Mouse (Mus musculus) right cerebral cortex, adult 2 months (tissue): ENCODE measurements around the gene Manba.
"Not testable (repeated sequence)": the region's sequence is repeated elsewhere in the genome, so short reads cannot be mapped to it uniquely, and the experiment has no call there.

ENCODE experiments used
- DNase-seq, 2 experiments: peaks; one replicate each; pipeline ENCODE4 v3.0.0; 2021 to 2022; ENCODE audit warnings: low spot score in 2 of 2

Gene Manba

DNA sequence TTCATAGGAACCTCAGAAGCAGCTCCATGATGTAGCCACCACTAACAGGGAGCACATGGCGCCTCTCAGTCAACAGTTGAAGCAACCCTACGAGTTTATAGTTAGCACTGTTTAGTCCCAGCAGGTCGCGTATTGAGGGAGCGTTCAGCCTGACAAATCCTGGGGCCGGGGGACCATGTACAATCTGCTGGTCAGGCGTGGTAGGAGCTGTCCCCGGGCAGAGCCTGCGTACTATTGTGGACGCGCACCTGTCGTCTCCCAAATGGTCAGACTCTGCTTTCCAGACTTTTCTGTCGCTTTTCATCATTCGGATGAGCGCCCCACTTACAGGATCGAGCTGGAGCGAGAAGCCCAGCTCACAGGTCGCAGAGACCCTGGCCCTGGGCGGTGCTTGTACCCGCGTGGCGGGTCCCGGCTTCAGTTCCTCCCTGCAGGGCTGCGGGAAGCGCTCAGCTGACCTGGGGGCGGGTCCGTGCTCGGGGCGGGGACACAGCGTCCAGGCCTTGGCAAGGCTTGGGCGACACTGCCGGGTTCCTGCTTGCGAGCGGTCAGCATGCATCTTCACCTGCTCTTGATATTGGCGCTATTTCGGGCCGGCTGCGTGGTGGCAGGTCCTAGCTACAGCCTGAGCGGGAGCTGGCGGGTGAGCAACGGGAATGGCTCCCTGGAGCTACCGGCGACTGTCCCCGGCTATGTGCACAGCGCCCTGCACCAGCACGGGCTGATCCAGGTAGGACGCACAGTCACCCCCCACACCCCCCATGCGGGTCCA lies at the start of gene Manba:
TSS of gene Manba (plus strand) at position 484 of the 772 bp plus-strand sequence.
- DNase-seq: peak; percentile 51 to 66

DNA sequence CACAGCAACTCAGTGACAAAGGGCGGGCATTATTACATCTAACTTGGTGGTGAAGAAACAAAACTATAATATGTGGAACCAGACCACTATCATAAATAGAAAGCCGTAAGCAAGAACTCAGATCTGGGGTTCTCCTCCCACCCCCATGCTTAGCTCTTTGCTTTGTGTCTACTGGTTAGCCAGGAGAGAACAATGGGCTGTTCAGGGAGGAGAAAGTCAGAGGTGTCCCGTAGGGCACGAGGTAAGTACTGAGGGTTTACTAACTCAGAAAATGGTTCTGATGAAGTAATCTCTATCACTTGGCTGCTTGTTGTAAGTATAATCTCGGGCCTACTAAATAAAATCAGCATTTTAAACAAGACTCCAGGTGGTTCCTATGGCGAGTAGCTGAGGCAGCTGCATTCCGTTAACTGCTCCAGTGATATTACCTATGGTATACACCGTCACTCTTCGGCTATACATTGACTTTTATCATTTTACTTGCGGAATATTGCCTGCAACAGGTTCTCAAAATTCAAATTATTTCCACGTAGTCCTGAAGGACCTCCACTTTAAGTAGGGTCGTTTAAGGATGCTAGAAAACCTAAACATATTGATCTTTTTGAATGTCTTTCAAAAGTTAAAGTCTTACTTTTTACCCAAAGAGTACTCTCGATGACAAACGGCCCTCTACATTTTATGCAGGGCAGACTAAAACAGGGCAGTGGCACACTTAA lies 48.4 kb upstream of the Manba start:
- DNase-seq: no peak

DNA sequence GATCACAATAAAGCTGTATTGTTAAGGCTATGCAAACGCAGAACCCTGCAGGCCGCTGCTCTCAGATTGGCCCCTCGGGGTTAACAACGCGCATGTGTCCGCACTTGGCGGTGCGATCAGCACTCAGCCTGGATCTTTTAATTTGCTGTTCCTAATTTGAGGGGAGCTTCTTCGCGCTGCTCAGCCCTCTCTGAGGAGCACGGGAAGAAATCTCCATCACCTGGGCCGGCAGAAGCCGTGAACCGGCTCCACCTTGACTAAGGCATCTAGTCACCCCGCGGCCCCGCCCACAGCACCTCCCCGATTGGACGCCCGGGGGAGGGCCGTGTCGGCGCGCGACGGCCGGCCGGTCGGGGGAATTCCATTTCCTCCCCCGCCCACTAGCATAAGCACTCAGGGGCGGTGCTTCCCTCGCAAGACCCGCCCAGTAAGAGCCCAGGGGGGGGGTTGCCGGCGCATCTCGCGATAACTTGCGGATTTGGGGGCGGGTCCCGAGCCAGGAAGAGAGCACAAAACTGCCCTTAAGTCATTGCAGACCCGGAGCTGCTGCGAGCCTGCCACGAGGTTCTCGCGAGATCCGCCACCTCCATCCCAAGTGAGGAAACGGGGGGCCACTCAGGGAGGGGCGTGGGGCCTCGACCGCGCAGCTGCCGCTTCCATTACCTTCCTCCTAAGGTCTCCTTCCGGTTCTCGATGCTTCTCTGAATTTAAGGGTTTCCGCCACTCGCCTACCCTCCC lies 47.5 kb upstream of the Manba start, which contains the start of gene Ube2d3:
TSS of gene Ube2d3 (plus strand) at position 392 of the 738 bp plus-strand sequence.
- DNase-seq: peak; percentile 98 to 99

DNA sequence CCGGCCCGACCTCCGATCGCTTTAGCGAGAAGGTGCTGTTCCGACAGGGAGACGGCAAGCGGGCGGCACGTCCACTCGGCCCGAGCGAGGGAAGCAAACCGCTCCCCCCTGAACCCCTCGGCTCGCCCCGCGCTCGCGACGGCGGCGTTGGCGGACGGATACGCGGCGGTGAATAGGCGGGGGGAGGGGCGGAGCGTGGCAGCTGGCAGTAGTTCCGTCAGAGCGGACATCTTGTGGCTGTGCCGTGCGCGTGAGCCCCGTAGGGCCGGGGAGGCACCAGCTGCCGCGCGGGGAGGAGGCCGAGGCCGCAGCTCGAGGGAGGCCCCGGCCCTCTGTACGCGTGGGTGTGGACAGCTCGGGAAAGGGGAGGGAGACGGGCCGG lies 46.9 kb upstream of the Manba start:
- DNase-seq: peak; percentile 92 to 94

DNA sequence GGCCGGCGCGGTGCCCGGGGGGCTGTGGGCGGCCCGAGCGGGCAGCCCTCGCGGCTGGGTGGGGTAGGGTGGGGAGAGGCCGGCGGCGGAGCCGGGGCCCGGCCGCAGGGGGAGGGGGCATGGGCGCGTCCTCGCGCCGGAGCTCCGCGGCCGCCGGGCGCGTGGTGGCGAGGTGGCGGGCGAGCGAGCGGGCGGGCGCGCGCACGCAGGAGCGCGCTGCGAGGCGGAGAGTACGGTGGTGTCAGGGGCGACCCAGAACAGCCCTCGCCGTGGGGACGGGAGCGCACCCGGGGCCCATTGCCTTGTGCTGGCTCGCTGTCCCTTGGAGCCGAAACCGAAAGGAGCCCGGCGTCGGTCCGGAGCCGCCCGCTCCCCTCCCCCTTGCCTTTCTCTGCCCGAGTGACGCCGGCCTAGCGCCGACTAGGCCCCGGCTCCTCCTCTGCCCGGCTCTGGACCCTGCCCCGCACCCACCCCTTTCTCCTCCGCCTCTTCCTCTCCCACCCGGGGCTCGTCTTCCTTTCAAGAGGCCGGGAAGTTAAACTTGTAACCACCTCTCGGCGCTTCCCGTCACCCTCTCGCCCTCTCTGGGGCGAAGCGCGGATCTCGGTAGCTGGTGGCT lies 46.4 kb upstream of the Manba start:
- peak; percentile 62 to 72 for DNase-seq

DNA sequence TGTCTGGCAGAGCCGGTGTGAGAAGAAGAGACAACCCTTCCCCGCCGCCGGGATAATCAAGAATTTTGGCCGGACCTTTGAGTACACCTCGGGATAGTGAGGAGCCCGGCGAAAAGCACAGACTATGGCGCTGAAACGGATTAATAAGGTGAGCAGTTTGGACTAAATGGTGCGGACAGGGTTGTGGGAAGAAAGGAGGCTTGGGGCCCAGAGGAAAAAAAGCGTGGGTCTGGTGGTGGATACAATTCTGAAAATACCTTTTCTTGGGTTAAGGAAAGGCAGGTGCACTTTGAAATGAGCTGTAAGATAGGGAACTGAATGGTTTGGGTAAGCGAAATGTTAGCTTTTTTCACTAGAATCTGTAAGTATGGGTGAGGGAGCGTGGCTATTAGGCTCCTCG lies 45.8 kb upstream of the Manba start:
- no peak for DNase-seq

DNA sequence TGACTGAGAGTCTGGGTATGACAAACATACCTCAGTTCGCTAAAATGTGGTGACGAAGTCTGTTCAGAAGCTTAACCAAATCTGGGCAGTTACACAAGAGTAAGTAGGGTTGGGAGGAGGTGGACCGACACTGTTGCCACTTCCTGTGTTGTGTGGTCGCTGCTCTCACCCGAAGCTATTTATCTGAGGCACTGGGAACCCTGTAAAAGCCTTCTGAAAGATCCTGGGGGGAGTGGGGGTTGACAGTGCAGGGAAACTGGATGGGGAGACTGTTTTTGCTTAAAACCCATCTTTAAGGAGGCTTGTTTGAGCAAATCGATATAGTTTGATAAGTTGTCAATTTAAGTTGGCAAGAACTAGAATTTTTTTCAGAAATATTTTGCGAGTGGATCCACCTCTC lies 45.2 kb upstream of the Manba start:
- peak in 1 of 2 experiments; percentile 14 for DNase-seq

DNA sequence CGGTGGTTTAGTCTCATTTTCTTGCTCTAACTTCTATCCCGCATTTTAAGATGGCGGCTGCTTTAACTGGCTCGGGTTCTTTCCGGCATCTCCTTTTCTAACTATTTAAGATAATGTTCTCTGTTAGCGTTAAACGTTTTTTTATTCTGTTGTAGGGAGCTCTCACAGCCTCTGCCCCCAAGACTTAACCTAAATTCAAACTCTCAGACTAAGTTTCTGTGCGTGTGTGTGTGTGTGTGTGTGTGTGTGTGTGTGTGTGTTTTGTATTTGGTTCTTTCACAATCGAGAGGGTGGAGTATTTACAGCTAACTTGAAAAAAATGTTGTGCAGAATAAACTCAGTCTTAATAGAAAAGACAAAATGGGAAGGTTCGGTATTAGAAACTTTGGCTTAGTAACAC lies 44.8 kb upstream of the Manba start:
- no peak for DNase-seq

DNA sequence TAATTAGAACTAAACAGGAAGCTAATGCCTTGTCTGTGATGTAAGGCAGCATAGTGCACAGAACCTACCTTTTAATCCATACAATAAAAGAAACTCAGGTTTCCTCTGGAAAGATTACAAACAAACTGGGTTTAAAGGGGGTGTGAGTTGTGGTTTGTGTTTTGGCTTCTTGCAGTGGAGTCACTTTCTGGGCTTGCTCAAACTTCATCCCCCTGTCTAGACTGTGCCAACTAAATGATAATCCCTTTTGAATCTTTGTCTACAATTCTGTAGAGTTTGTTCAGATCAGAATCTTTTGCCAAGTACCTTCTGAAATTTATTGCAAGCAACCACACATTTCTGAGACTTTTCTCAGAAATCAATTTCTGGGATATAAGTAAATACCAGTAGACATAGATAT lies 40.5 kb upstream of the Manba start:
- no peak for DNase-seq

DNA sequence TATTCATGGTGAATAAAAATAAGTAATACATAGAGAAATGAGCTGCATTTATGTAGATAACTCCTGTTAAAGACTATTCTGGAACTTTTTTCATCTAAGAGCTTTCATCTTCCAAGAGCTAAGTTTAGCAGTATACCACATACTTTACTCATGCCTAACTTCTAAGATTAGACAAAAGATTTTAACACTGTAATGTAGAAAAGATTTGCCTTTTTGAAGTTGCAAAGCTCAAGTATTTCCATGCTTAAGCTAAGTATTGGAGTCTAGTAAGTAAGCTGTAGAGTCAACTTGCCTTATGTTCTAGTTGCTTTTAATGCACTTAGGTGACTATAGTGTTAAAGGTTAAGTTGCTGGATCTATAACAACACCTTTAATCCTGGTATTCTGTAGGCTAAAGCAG lies 26.4 kb upstream of the Manba start:
- DNase-seq: no peak

DNA sequence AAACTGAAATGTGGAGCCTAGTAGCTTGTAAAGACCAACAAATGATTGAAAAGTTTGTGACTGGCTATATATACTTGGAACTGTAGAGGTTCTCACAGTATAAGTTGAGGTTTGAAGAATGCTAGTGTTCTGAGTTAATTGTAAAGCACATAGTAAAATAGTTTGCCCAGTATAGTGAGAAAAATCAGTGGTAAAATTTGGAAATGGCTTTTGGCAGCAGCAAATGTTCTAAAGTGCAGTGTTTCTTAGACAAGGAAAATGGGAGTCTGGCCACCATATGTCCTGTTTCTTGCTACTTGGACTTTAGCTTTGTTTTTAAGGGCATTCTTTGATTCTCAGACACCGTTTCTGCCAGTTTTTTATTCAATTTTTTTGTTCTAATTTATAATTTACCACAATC lies 17.0 kb upstream of the Manba start:
- no peak for DNase-seq

DNA sequence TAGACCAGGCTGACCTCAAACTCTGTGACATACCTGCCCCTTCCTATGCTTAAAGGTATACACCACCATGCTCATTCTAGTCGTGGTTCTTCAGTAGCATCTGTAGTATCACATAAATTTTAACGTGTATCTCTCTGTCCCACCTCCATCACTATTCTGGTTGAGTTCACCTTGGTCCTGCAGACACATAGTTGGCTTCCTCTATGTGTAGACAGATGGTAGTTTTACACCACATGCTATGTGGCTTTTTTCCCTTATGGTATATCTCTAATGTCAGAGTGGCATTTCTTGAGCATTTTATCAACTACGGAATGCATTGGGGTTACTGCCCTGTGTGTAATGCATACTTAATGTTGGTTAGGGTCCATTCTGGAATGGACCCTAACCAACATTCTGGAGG lies 16.3 kb upstream of the Manba start:
- DNase-seq: no peak

DNA sequence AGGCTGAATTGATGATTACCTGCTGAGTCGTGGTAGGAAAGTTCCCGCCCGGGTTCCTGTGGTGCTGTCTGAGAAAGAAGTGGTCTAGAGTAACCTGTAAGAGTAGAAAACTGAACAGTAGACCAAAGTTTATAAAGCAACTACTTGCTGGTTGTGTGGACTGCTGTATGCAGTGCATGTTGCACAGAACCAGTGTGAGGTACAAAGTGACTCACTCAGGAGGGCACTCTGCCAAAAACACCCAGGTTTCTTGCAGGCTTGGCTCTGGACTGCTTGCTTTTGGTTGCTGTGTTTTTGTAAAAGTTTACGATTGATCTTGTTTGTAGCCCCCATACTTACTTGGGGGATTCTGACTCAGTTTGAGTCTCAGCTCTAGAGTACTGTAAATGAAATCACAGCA lies 15.4 kb upstream of the Manba start:
- peak; percentile 83 for DNase-seq

DNA sequence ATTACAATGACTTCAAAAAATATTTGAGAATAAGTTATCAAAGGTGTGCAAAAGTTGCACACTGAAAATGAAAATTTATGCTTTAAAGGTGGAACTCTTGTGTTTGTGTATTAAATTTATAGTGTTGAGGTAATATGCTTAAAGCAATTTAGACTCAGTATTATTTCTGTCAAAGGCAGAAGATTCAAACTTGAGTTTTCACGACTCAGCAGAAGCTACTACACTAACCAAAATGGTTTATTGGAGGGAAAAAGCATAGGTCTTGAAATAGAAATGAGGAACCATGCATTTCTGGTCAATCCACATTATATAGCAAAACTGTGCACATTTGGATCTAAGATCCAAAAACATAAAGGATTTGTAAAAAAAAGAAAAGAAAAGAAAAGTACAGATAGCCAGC lies 14.6 kb upstream of the Manba start:
- no peak for DNase-seq

DNA sequence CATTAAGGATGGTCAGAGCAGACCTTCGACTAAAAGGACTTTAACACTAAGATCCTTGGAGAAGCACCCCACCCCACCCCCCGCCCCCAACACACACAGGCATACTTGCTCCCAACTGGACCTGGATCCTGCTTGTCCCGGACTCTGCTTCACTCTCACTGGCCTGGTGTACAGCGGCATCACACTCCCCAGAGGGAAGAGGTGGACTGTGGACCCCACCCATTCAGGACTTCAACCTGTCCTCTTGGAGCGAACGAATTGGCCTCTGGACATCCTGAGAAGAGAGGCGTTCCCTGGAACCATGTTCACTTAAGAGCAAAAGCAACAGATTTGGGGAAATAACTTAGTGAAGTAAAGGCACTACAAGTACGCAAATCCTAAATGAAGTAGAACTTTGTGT lies 10.4 kb upstream of the Manba start:
- DNase-seq: no peak

DNA sequence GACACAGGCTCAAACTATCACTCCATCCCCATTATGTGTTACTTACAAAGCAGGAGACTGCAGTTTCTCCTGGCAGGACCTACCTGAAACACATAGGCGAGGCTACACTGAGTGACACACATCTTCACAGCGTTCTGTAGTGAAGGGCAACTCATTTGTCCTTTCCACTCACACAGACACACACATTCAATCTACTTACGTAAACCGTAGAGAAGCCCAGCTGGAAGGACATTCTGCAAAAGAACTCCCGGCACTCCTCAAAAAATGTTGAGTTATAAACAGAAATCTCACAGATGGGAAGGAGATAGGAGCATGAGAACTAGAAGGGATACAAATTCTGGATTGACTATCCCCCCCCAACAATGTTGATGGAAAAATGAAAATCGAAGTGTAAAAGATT lies 9.1 kb upstream of the Manba start:
- peak; percentile 28 to 32 for DNase-seq

DNA sequence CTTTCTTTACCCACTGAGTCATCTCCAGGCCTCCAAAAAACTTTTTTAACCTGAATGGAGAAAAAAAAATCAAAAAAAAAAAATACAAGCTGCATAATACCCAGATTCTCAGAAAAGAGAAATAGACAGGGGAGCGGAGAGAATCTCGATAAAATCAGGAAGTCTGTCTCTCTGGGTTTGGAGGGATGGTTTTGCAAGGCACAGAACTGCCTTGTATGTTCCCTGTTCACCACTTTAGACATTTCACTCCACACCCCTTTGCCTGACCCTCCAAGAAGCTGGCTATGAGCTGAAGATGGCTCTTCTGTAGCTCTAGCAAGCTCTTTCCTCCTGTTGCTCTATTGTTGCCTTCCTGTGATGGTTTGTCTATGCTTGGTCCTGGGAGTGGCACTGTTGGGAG lies 8.4 kb upstream of the Manba start:
- no peak for DNase-seq

DNA sequence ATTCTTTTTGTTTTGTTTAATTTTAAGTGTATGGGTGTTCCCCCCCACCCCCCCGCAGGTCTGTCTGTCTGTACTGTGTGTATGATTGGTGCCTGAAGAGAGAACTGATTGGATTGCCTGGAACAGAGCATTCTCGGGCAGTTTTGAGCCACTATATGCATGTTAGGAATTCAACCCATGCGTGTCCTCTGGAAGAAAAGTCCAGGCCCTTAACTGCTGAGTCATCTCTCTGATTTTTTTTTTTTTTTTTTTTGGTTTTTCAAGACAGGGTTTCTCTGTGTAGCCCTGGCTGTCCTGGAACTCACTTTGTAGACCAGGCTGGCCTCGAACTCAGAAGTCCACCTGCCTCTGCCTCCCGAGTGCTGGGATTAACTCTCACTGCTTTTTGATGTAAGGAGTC lies 6.3 kb upstream of the Manba start:
- not testable (repeated sequence) for DNase-seq

DNA sequence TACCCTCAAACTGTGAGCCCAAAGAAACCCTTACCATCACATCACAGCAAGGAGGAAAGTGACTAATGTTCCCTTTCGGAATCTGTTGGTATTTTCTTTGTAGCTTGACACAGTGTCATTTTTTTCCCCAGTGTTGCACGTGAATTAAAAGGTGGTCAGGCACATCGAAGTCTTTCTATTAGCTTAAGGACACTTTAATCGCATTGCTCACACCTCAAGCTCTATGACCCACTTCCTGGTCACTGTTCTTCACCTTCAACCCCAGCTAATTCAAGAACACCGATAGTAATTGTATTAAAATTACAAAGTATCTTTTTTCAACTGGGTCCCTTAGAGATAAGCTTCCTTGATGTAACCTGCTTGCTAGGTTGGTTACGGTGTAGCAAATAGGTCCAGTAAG lies 4.6 kb upstream of the Manba start:
- no peak for DNase-seq

DNA sequence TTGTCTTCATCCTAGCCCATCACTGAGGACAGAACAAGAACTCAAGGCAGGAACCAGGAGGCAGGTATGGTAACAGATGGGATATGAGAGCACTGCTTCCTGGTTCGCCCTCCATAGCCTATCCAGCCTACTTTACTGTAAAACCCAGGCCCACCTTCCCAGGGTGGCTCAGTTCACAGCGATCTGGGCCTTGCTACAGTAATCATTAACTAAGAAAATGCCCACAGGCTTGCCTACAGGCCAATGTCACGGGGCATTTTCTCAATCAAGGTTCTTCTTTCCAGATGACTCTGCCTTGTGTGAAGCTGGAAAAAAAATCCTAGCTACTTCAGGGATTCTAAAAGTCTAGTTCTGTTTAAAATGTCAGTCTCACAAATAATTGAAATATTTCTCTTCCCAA lies 3.8 kb upstream of the Manba start:
- no peak for DNase-seq

DNA sequence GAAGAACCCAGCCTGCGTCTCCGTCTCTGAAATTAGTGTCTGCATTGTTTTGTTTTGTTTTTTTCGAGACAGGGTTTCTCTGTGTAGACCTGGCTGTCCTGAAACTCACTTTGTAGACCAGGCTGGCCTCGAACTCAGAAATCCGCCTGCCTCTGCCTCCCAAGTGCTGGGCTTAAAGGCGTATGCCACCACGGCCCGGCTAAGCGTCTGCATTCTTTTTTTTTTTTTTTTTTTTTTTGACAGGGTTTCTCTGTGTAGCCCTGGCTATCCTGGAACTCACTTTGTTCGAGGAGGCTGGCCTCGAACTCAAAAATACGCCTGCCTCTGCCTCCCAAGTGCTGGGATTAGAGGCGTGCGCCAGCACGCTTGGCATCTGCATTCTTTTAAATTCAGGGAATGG lies 761 bp upstream of the Manba start:
- not testable (repeated sequence) for DNase-seq

DNA sequence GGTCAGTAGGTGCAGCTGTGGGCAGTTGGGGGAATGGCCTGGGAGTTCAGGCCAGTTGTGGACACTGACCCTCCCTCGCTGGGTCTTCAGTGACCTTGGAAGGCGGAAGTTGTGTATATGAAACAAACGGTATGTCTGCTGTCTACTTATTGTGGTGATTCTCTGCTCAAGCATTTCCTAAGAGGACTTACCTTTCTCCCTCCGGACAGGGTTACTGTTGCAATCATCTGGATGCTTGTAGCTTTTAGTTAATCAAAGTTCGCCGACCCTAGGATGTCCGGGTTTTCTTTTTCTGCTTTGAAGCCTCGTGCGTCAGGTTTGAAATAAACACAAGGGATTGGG lies 460 bp downstream of the Manba start:
- DNase-seq: no peak
